Mouse (Mus musculus) kidney, postnatal 14 days (tissue): ENCODE measurements around the gene Cfap61.

ENCODE experiments used
- DNase-seq: peaks from one replicate; pipeline ENCODE4 v3.0.0; 2022; ENCODE audit warnings: mixed read lengths

Cfap61 gene

GRCm38 (mm10) chr2:145950239-145950638 is 15.7 kb downstream of the Cfap61 start:
- no peak for DNase-seq

GRCm38 (mm10) chr2:145952726-145953125 is 18.1 kb downstream of the Cfap61 start:
- no peak for DNase-seq

- DNase-seq = no peak
These were observed 21.3 kb downstream of the Cfap61 start for GRCm38 (mm10) chr2:145955844-145956243.

DNA sequence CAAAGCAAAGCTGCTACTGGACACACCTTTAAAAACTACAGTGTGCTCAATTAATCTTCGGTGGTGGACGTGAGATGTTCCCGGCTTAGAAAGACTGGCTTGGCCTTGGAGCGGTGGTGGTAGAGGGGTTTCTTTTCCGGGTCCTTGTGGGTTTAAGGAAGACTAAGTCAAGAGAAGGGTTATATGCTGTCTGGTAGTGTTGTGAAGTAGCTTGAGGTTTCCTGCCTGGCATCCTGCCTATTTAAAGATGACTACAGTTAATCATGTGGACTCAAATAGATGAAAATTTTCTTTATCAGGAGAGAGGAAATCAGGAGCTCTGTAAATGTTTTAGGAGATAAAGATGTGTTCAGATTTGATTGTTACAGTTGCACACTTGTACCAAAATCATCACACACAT is 21.7 kb downstream of the Cfap61 start:
- no peak for DNase-seq

GRCm38 (mm10) chr2:145957450-145957849 is 22.9 kb downstream of the Cfap61 start:
- DNase-seq = peak; percentile 14

DNA sequence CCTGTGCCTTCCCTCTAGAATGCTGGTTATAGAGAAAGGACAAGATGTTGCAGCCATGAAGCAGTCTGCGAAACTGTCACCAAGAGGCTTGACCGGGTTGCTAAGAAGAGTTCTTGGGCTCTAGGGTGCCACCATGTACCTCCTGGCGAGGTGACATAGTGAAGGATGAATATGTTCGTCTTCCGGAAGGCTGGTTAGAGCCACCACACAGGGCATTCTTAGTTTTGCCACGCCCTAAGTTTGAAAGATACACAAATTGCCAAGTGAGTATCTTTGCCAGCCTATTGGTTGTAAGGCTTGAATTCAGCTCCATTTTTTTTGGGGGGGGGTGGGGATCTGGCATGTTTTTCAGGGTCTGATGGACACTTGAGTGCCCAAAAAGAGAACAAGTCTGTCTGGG is 23.5 kb downstream of the Cfap61 start:
- DNase-seq = no peak

DNA sequence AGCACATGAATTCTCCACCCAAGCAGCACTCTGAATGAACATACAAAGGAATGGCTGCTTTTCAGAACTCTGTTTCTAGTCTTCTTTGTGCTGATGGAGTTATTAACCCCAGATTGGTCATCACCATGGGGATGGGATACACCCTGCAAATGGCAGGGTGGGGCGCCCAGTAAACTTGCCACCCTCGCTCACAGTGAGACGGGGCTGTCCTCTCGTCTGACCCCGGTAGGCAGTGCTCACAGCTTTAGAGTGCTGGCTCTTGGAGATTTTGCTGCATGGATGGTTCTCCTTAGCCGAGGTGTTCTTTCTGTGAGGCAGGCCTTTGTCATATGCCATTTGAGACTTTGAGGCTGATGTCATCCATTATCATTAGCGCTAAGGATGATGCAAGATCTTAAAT is 24.0 kb downstream of the Cfap61 start:
- DNase-seq = no peak

- no peak for DNase-seq
These were observed 27.3 kb downstream of the Cfap61 start for GRCm38 (mm10) chr2:145961861-145962260.

GRCm38 (mm10) chr2:145970751-145971150 is 36.2 kb downstream of the Cfap61 start:
- no peak for DNase-seq

GRCm38 (mm10) chr2:145971237-145972010 is 36.8 kb downstream of the Cfap61 start:
- no peak for DNase-seq

DNA sequence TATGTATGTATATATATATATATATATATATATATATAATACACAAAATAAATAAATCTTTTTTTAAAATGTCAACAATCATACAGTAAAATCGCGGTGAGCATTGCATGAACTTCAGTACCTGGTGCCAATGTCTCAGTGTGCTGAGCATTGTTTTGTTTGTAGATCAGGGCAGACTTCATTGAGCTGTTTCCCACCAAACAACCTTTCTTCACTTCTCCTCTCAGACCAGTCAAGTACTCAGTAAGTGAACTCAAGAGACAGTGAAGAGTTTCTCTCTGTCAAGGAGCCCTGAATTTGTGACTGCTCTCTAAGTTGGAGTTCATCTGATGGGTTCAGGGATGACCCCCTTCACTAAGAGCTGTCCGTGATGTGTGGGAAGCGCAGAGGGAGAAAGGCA is 38.0 kb downstream of the Cfap61 start:
- no peak for DNase-seq

DNA sequence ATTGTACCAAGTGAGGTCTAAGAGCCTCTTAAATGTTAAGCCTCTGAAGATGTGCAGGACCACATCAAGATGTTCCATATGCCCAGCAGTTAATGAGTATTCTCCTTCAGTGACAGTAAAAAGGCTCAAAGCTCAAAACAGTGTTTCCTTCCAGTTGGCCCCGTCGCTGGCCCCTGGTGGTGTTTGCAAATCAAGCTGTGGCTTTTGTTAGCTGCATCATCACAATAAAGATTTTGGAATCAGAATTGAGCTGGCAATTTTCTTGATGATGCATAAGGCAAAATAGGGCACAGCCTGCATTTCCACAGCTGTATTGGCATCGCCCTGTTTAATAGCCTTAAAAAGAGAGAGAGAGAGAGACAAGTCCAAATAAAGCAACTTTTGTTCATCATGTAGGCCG is 45.0 kb downstream of the Cfap61 start:
- no peak for DNase-seq

- DNase-seq = no peak
These were observed 46.3 kb downstream of the Cfap61 start for GRCm38 (mm10) chr2:145980881-145981280.

GRCm38 (mm10) chr2:145981699-145982112 is 47.1 kb downstream of the Cfap61 start:
- DNase-seq = no peak

- DNase-seq = no peak
These were observed 47.9 kb downstream of the Cfap61 start for GRCm38 (mm10) chr2:145982317-145983045.

GRCm38 (mm10) chr2:145987757-145988156 is 53.2 kb downstream of the Cfap61 start:
- DNase-seq = no peak

DNA sequence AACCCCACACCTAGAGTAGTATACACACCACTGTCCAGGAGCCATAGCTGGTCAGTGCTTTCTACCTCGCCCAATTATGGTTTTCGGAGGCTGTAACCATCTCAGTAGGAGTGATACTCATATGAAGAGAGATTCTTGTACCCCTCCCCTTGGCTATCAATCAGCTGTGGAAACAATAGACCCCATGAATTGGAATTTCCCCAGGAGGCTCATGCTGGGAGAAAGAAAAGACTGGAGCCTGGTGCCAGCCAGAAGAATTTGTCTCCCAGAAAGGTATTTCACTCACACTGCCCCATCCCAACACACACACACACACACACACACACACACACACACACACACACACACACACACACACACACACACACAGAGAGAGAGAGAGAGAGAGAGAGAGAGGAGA is 55.9 kb downstream of the Cfap61 start:
- DNase-seq = no peak

- no peak for DNase-seq
These were observed 61.9 kb downstream of the Cfap61 start for GRCm38 (mm10) chr2:145996472-145996871.

GRCm38 (mm10) chr2:145997956-145998525 is 63.5 kb downstream of the Cfap61 start:
- DNase-seq = no peak

DNA sequence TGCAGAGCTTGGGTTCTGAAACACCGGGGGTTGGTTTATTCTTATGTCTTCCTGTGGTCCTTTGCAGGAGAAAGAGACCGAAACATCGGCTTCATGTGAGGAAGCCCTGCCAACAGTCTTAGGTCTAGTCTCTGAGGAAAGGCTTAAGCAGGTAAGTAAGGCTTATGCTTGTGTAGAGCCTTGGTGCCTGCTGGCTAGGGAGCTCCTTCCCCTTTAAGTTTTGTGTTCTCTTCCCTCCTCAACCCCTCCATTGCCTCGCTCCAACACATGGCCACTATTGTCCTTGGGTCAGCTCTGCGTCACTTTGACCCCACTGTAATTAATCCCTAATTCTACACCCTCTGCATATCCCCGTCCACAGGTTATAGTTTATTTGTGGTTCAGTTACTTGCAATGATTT is 74.2 kb downstream of the Cfap61 start:
- no peak for DNase-seq

GRCm38 (mm10) chr2:146009596-146010349 is 75.2 kb downstream of the Cfap61 start:
- no peak for DNase-seq

DNA sequence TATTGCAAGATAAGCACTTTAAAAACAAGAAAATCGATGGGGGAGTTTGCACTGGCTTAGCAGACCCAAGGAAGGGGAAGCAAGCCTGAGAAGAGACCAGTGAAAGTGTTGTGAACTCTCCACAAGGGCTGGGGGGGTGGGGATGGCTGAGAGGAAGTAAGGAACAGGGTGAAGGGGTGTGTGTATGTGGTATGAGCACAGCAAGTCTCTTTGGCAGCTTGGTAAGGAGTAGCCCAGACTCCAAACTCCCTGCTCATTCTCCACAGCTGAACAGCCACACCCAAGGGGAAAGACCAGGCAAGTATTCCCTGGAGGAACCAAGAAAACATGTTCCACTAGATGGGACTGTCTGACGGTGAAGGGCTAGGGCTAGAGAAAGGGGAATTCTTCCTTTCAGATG is 76.2 kb downstream of the Cfap61 start:
- DNase-seq = no peak
